Mouse (Mus musculus) kidney, adult 8-10 months (tissue): ENCODE measurements around the gene Syvn1.

Experiments
- DNase-seq, 2 experiments: peaks; one replicate each; pipeline ENCODE4 v3.0.0; 2022

The Syvn1 gene

GRCm38 (mm10) chr19:6069851-6070250, 23.5 kb downstream of the Syvn1 start:
- DNase-seq = no peak

- no peak for DNase-seq
Measured at GRCm38 (mm10) chr19:6070571-6071250, 24.3 kb downstream of the Syvn1 start.

- no peak for DNase-seq
Measured at GRCm38 (mm10) chr19:6071261-6071660, 24.9 kb downstream of the Syvn1 start.

DNA sequence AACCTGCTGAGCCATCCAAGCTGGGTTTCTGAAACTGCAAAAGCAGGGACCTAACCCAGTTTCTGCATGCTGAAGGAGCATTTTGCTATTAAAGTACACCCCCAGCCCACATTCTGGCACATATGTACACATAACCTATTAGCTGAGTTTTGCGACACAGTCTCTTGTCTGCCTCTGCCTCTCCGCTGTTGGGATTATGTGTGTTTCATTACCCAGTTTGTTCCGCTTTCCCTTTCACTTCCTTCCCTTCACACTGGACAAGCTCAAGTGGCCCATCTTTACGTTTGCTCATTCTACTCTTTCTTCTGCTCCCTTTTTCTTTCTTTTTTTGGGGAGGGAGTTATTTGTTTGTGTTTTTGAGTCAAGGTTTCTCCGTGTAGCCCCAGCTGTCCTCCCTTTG, 27.5 kb downstream of the Syvn1 start:
- DNase-seq = no peak

GRCm38 (mm10) chr19:6076564-6077393, 30.4 kb downstream of the Syvn1 start, which contains the start of gene Vps51:
Gene Vps51, minus strand, starts transcription at chr19:6077231.
- DNase-seq = peak; percentile 88 to 93

GRCm38 (mm10) chr19:6079983-6080480, 33.7 kb downstream of the Syvn1 start, which contains the start of gene Tmem262:
Gene Tmem262, plus strand, starts transcription at chr19:6080033.
- DNase-seq = no peak

- no peak for DNase-seq
Measured at GRCm38 (mm10) chr19:6082156-6082555, 35.8 kb downstream of the Syvn1 start, which contains the start of gene Gm28374. Gene Gm28374, minus strand, starts transcription at chr19:6082256.

DNA sequence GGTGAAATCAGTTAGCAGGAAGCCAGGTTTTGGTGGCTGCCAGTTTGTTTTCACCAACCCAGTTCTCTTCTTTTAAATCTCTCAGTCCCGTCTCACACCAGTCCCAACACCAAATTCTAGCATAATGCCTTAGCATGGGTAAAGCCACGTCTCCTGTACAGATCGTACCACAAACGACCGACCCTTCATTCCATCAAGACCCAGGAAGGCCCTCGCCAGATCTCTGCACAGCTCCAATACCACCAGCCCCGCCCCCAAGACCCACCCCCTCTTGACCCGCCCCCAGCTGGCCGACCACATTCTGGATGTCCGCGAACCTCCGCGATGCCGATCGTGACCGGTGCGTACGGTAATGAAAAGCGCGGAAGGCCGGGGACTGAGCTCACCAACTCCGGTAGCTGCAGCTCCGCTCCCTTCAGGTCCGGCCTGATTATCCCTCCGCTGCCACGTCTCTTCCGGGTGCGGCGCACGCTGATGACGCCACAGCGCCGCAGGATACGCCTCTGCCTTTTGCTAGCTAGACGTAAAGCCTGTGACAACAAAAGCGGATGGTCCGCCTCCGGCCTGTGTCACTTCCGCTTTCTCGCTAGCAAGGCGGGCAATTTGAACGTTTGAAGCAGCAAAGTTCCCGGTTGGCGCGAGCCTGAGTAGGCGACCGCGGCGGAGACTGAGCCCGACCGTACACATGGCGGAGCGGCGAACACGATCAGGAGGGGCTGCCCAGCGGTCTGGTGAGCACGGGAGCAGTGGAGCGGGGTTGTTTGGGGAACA, 38.3 kb downstream of the Syvn1 start, which contains the start of the genes Zfpl1 and Cdca5:
Gene Zfpl1 (minus strand): TSS at position 479 of the 771 bp plus-strand sequence.
Gene Cdca5 (plus strand): TSS at position 506 of the 771 bp plus-strand sequence.
- peak; percentile 97 for DNase-seq

DNA sequence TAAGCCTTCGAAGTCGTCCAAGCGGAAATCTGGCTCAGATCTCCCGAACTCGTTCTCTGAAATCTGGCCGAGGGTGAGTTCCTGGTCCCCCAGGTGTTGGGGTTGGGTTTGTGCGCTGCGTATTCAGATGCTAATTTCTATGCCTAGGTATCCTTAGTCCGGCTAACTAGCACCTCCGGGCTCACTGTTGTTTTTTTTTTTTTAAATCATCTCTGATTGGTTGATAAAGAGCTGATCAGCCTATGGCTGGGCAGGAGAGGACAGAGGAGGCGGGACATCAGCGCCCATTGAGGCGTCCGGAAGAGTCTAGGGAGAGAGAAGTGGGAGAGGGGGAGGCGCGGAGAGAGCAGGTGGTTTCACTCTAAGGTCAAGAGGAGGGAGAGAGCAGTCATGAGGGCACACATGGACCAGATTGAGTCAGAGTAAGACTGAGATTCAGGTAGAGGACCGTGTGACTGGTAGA, 39.1 kb downstream of the Syvn1 start:
- DNase-seq = peak in 1 of 2 experiments; percentile 53

DNA sequence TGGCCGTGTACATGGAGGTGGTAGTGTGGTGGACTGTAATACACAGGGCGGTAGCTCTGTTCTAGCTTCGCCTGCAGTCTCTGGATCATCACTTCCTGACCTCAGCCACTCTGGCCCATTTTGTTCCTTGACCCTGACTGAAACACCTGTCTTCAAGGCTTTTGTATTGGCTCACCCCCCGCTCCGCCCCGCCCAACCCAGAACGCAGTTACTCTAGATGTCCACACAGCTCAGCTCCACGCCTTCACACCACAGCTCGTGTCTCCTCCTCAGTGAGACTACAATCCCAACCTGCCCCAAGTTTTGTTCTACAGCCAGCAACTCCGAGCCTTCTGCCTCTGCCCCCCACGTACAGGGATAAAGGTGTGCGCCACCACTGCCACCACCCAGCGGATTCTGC, 42.5 kb downstream of the Syvn1 start:
- DNase-seq = no peak

DNA sequence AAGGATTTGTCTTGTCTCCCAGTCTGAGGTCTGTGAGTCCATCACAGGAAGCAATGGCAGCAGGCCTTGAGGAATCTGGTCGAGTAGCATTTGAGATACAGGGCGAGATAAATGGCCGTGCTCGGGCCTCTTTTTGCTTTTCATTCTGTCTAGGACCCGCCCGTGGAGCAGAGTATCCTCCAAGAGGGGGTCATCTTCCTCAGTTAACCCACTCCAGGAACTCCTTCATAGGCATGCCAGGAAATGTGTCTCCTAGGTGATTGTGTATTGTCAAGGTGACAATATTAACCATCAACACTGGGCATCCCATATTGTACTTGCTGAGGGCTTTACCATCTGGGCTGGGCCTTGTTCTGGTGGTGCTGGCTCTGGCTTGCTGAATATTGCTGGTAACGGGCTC, 47.7 kb downstream of the Syvn1 start, which contains the start of gene AC131692.1:
Gene AC131692.1 (plus strand): TSS at position 301 of the 400 bp plus-strand sequence.
- no peak for DNase-seq

DNA sequence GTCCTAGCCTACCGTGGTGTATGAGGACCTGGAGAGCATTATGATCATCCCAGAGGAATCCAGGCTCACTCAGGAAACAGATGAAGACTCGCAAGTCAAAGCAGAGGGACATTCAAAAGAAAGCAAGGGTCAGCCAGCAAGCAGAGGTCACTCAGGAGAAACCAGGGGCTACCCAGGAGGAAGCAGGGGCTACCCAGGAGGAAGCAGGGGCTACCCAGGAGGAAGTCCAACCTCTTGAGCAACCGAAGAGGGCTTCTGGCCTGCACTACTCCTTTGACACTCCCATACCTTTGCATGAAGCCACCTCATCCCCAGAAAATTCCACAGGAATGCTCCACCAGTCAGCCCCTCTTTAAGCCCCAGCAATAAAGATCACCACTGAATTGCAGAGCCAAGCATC, 51.5 kb downstream of the Syvn1 start:
- no peak for DNase-seq

- no peak for DNase-seq
Measured at GRCm38 (mm10) chr19:6101186-6101585, 54.8 kb downstream of the Syvn1 start.

GRCm38 (mm10) chr19:6102169-6102853, 55.9 kb downstream of the Syvn1 start:
- DNase-seq = no peak
